Mouse (Mus musculus) spleen, adult 2 months (tissue): ENCODE measurements at regions not wholly inside any gene's neighbourhood (a gene's known extent, or its start where the extent isn't known, plus 50 kb on each side); places are given as distances from the start of the nearest gene placed in this dataset.

Experiments
- DNase-seq, 2 experiments: peaks; one replicate each; pipeline versions ENCODE4 v3.0.0 to v3.0.0-alpha.2; 2012 to 2021; ENCODE audit warnings: low spot score in 2 of 2, low read depth in 1 of 2
- H3K27ac ChIP-seq: fragments of 200-500 bp; 2 replicates; pipeline ENCODE4 v1.5.1; 2012; ENCODE audit warnings: low read length, inconsistent platforms; ENCODE audit not compliant: insufficient read depth
- H3K27me3 ChIP-seq: fragments of 200-500 bp; 2 replicates; pipeline ENCODE4 v1.6.1; 2012; ENCODE audit warnings: mild to moderate bottlenecking, moderate library complexity, low read length, inconsistent platforms; ENCODE audit not compliant: control insufficient read depth, insufficient read depth
- H3K36me3 ChIP-seq: fragments of 200-500 bp; 2 replicates; pipeline ENCODE4 v1.6.1; 2012; ENCODE audit warnings: mild to moderate bottlenecking, low read length, inconsistent platforms; ENCODE audit not compliant: control insufficient read depth, insufficient read depth
- H3K4me1 ChIP-seq: fragments of 200-500 bp; 2 replicates; pipeline ENCODE4 v1.6.1; 2011; ENCODE audit warnings: inconsistent platforms; ENCODE audit not compliant: control insufficient read depth, insufficient read depth, insufficient read length
- H3K4me3 ChIP-seq: fragments of 200-500 bp; 2 replicates; pipeline ENCODE4 v1.5.1; 2011; ENCODE audit warnings: mild to moderate bottlenecking, inconsistent platforms; ENCODE audit not compliant: insufficient read depth, insufficient read length; ENCODE audit errors: extremely low read depth
- CTCF ChIP-seq: fragments of 200-500 bp; IDR thresholded peaks from 2 replicates; pipeline ENCODE4 v1.5.1; 2011; ENCODE audit warnings: mild to moderate bottlenecking, inconsistent platforms; ENCODE audit not compliant: insufficient read depth, insufficient read length, insufficient replicate concordance; ENCODE audit errors: extremely low read depth
- POLR2A ChIP-seq: fragments of 200-500 bp; IDR thresholded peaks from 2 replicates; pipeline ENCODE4 v1.6.1; 2011; ENCODE audit warnings: low read depth, low read length, inconsistent platforms
- WGBS: fragments of 180-500 bp; shearing (Covaris S2); methylation state at CpG from one replicate; pipeline ENCODE4 v1.1.7; 2018; 5-methylcytosine and 5-hydroxymethylcytosine counted together

DNA sequence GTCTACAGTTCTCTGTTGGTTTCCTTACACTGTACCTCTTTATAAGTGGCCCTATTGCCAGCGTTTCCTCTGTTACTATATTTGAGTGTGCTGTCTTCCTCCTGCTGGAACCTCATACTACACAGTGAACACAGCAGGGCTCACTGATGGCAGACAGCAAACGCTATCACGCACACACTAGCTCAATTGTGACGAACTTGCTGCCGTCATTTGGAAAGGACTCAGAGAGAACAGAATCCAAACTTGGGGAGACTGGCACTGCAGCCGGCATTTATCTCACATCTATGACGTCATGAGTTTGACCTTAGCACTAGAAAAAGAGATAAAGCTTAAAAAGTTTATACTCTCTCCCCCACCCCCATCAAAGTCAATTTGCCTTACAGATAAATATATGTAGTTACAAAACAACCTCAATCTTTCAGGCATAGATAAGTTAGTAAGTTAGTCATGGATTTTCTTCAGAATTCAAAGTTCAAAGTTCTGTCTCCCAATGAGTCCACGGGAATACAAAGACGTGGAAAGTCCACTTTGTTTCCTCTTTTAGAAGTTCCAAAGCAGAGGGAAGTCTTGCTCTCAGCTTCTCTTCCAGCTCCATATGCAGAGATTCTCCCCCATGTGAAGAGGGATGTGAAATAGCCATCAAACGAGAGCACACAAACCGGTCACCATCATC lies 196.8 kb downstream of the Sptssa start:
- Histone ChIP-seq H3K4me3 (no peak overlapping the region), H3K27ac (no peak overlapping the region), H3K36me3 (no peaks in the 10 kb centered on the region), H3K4me1 (no peaks in the 10 kb centered on the region), H3K27me3 (no peaks in the 10 kb centered on the region)
- TF ChIP-seq CTCF (no peak), POLR2A (no peak)
- DNase-seq: no peak
- 34% methylated on average over 11 of the region's 11 CpGs for WGBS

DNA sequence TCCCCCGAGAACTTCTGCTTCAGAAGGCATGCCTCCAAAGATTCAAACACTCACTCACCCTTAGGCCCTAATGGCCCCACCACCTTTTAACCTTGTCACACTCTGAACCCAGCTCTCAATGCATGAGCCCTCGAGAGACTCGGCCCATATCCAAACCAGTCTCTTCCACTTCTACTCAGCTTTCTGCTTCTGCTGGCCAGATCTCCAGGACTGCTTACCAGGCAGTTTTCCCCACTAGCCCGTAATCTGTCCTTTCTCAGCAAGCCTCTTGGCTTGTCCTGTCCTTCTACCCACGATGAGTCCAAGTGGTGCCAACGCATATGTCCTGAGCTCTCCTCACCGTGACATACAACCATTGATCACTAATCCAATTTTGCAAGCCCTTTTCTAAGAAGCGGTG lies 199.6 kb downstream of the Sptssa start:
- H3K36me3 ChIP-seq: no peaks in the 10 kb centered on the region
- DNase-seq: no peak
- WGBS: 79% methylated on average over 8 of the region's 8 CpGs
- H3K27ac ChIP-seq: no peak overlapping the region
- H3K4me1 ChIP-seq: no peaks in the 10 kb centered on the region
- H3K27me3 ChIP-seq: no peaks in the 10 kb centered on the region
- no peak overlapping the region for H3K4me3 ChIP-seq
- TF ChIP-seq POLR2A: no peak
- no peak for TF ChIP-seq CTCF

- H3K36me3 ChIP-seq: no peaks in the 10 kb centered on the region
- 86% methylated on average over 10 of the region's 10 CpGs for WGBS
- TF ChIP-seq POLR2A (no peak), CTCF (no peak)
- DNase-seq: no peak
- H3K4me1 ChIP-seq: no peaks in the 10 kb centered on the region
- no peak overlapping the region for H3K27ac ChIP-seq
- no peaks in the 10 kb centered on the region for H3K27me3 ChIP-seq
- H3K4me3 ChIP-seq: no peak overlapping the region
These were observed 201.8 kb downstream of the Sptssa start for GRCm38 (mm10) chr12:54454606-54455005.

DNA sequence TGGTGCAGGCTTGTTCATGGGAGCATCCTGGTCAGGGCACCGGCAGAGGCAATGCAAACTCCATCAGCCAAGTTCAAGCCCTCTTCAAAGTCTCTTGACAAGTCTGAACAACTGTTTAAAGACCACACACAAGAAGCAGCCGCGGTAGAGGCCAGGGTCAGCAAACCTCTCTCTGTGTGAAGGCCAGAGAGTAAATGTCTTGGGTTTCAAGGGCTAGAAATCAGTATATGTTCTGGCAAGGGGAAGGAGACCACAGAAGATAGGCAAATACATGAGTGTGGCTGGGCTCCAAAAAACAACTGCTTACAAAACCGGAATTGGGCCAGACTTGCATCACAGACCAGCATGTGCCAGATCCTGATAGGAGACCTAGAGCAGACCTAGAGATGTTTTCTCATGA lies 203.0 kb downstream of the Sptssa start:
- Histone ChIP-seq H3K27ac (no peak overlapping the region), H3K4me1 (no peaks in the 10 kb centered on the region), H3K27me3 (no peaks in the 10 kb centered on the region), H3K4me3 (no peak overlapping the region), H3K36me3 (no peaks in the 10 kb centered on the region)
- WGBS: 69% methylated on average over 4 of the region's 4 CpGs
- no peak for DNase-seq
- TF ChIP-seq POLR2A (no peak), CTCF (no peak)

- WGBS: 68% methylated on average over 10 of the region's 10 CpGs
- TF ChIP-seq CTCF (no peak), POLR2A (no peak)
- no peaks in the 10 kb centered on the region for H3K27me3 ChIP-seq
- no peak overlapping the region for H3K27ac ChIP-seq
- H3K4me3 ChIP-seq: no peak overlapping the region
- no peak for DNase-seq
- no peaks in the 10 kb centered on the region for H3K4me1 ChIP-seq
- no peaks in the 10 kb centered on the region for H3K36me3 ChIP-seq
These were observed 206.0 kb downstream of the Sptssa start for GRCm38 (mm10) chr12:54450369-54450768.

DNA sequence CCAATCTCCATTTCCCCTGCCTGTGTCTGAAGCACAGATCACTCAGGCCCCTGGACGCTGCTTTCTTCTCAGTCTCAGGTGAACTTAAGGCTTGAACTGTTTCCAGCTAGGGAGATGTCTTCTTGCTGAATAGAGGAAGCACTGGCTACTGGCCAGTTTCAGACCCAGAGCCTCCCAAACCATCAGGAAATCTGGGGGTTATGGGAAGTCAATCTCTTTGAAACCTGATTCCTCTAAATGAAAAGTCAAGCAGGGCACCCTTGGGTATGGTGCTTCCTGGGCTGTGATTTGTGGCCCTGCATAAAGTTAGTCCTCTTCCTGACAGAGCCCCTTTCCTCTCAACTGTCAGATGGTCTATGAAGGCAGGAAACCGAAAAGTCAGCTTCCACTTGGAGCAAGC lies 208.2 kb downstream of the Sptssa start:
- DNase-seq: no peak

DNA sequence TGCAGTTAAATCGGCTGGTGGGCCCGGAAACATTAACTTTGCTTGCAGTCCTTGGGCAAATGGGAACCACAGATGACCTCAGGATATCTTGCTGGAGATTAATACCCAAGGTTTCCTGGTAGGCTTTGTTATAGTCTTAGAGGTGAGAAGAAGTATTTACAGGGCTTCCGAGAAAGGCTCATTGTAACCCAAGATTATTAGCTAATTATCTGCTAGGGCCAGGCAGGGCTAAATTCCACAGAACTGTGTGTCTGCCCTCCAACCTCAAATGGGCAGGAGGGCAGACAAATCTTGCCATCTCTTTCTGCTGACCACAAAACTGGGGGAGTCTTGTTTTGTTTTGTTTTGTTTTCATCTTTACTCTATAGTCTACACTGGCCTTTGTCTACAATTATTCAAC lies 209.0 kb downstream of the Sptssa start:
- Histone ChIP-seq H3K36me3 (no peaks in the 10 kb centered on the region), H3K27me3 (no peaks in the 10 kb centered on the region), H3K4me3 (no peak overlapping the region), H3K27ac (no peak overlapping the region), H3K4me1 (no peaks in the 10 kb centered on the region)
- no peak for DNase-seq
- WGBS: 84% methylated on average over 3 of the region's 3 CpGs
- TF ChIP-seq POLR2A (no peak), CTCF (no peak)

More for the DNA sequence above, 208.2 kb downstream of the Sptssa start:
- Histone ChIP-seq H3K4me3 (no peak overlapping the region), H3K27me3 (no peaks in the 10 kb centered on the region), H3K4me1 (no peaks in the 10 kb centered on the region), H3K36me3 (no peaks in the 10 kb centered on the region), H3K27ac (no peak overlapping the region)
- TF ChIP-seq CTCF: no peak
- TF ChIP-seq POLR2A: no peak
- 29% methylated on average over 2 of the region's 2 CpGs for WGBS
